In genomic region chr9:91420441-91420840, GRCm38 (mm10) we compare ENCODE assay signal across 14 mouse cellular contexts. TPM values are rescaled to one million over a fixed set of nuclear protein-coding genes. Genes with fewer than 3 reads are reported as not detected.
DNase-seq lines count a peak whose midpoint lies in the region; ATAC-seq and TF ChIP-seq lines count a peak whose summit lies in the region.
"Had no signal": no experiment of that assay in that cellular context is flagged by ENCODE, and none has a peak within 500 bp of the region (broad histone marks: within the 10 kb centered on the region; RNA-seq: fewer than 3 reads in every experiment).

No protein-coding gene starts in this region.

- TF ChIP-seq CTCF in hindbrain, postnatal 0 days (IDR thresholded peaks at IDR 0.05; ENCODE audit: low read depth): no peak

- H3K4me3 ChIP-seq in limb, embryonic 13.5 days: no peak overlapping the region
- H3K4me3 ChIP-seq in limb, embryonic 10.5 days: no peak overlapping the region
- H3K4me3 ChIP-seq in forebrain, embryonic 12.5 days (replicated peaks): no peak overlapping the region; the same call in 1 of the 2 replicates
- H3K4me3 ChIP-seq in hindbrain, postnatal 0 days (ENCODE audit: low read length): peak overlapping the region; percentile 33
- H3K4me3 ChIP-seq in neural tube, embryonic 14.5 days (ENCODE audit: low read depth, low read length): peak overlapping the region; percentile 14; the same call in 1 of the 2 replicates
- H3K4me3 ChIP-seq in kidney, embryonic 14.5 days (ENCODE audit: low read length): no peak overlapping the region

- H3K9ac ChIP-seq in limb, embryonic 13.5 days: no peak overlapping the region
- no peak overlapping the region for H3K9ac ChIP-seq in forebrain, embryonic 12.5 days
- H3K9ac ChIP-seq in hindbrain, postnatal 0 days (replicated peaks; ENCODE audit: low read length): peak overlapping the region; percentile 41
- no peak overlapping the region for H3K9ac ChIP-seq in neural tube, embryonic 14.5 days (replicated peaks; ENCODE audit: low read depth, low read length)
- H3K9ac ChIP-seq in kidney, embryonic 14.5 days (ENCODE audit: low read depth, low read length): no peak overlapping the region

- under 1% methylated on average over 18 of the region's 18 CpGs for WGBS in limb, embryonic 13.5 days
- 2% methylated on average over 18 of the region's 18 CpGs for WGBS in limb, embryonic 10.5 days
- WGBS in forebrain, embryonic 12.5 days: under 1% methylated on average over 18 of the region's 18 CpGs
- 1% methylated on average over 18 of the region's 18 CpGs for WGBS in hindbrain, postnatal 0 days
- 2% methylated on average over 18 of the region's 18 CpGs for WGBS in neural tube, embryonic 14.5 days
- under 1% methylated on average over 18 of the region's 18 CpGs for WGBS in kidney, embryonic 14.5 days

- H3K27me3 ChIP-seq in limb, embryonic 13.5 days: peaks cover 67% of the 10 kb centered on the region
- peaks cover 68% of the 10 kb centered on the region for H3K27me3 ChIP-seq in limb, embryonic 10.5 days (ENCODE audit: low read depth, poor library complexity, severe bottlenecking)
- peaks cover 60% of the 10 kb centered on the region for H3K27me3 ChIP-seq in forebrain, embryonic 12.5 days
- peaks cover 14% of the 10 kb centered on the region; the same call in 1 of the 2 replicates for H3K27me3 ChIP-seq in hindbrain, postnatal 0 days (ENCODE audit: insufficient read depth, low read length)
- peaks cover 8% of the 10 kb centered on the region for H3K27me3 ChIP-seq in neural tube, embryonic 14.5 days (ENCODE audit: control insufficient read depth, insufficient read depth, low read length)
- peaks cover 56% of the 10 kb centered on the region for H3K27me3 ChIP-seq in kidney, embryonic 14.5 days (ENCODE audit: control insufficient read depth, insufficient read depth, low read length)

- H3K4me2 ChIP-seq in limb, embryonic 13.5 days (replicated peaks): peak overlapping the region; percentile 31
- peak overlapping the region; percentile 38 for H3K4me2 ChIP-seq in forebrain, embryonic 12.5 days
- H3K4me2 ChIP-seq in hindbrain, postnatal 0 days (ENCODE audit: low read depth, low read length): peak overlapping the region; percentile 55
- H3K4me2 ChIP-seq in neural tube, embryonic 14.5 days (ENCODE audit: low read depth, low read length): peak overlapping the region; percentile 35
- no peak overlapping the region for H3K4me2 ChIP-seq in kidney, embryonic 14.5 days (replicated peaks; ENCODE audit: low read depth, low read length)

- H3K9me3 ChIP-seq in limb, embryonic 13.5 days: no peaks in the 10 kb centered on the region
- no peaks in the 10 kb centered on the region for H3K9me3 ChIP-seq in limb, embryonic 10.5 days (replicated peaks)
- no peaks in the 10 kb centered on the region; the same call in 1 of the 2 replicates for H3K9me3 ChIP-seq in forebrain, embryonic 12.5 days
- no peaks in the 10 kb centered on the region for H3K9me3 ChIP-seq in hindbrain, postnatal 0 days (ENCODE audit: low read length)
- no peaks in the 10 kb centered on the region for H3K9me3 ChIP-seq in neural tube, embryonic 14.5 days (ENCODE audit: control insufficient read depth, low read length)
- H3K9me3 ChIP-seq in kidney, embryonic 14.5 days (ENCODE audit: control insufficient read depth, low read length): no peaks in the 10 kb centered on the region

- ATAC-seq in limb, embryonic 13.5 days (ENCODE audit: low FRiP score, low read depth): no peak
- no peak for ATAC-seq in forebrain, embryonic 12.5 days (ENCODE audit: low FRiP score)
- no peak for ATAC-seq in hindbrain, postnatal 0 days
- ATAC-seq in neural tube, embryonic 14.5 days (ENCODE audit: low read depth): no peak
- ATAC-seq in kidney, embryonic 14.5 days (ENCODE audit: low FRiP score, low TSS enrichment): no peak

- no peak overlapping the region for H3K27ac ChIP-seq in limb, embryonic 13.5 days
- H3K27ac ChIP-seq in limb, embryonic 10.5 days: no peak overlapping the region
- no peak overlapping the region for H3K27ac ChIP-seq in forebrain, embryonic 12.5 days
- H3K27ac ChIP-seq in hindbrain, postnatal 0 days: peak overlapping the region; percentile 66
- no peak overlapping the region for H3K27ac ChIP-seq in neural tube, embryonic 14.5 days (ENCODE audit: low read depth, low read length)
- no peak overlapping the region for H3K27ac ChIP-seq in kidney, embryonic 14.5 days (ENCODE audit: low read depth, low read length)
- H3K27ac ChIP-seq: kidney, postnatal 0 days had no signal

- DNase-seq in limb, embryonic 10.5 days (ENCODE audit: low spot score): no peak
- no peak for DNase-seq in hindbrain, postnatal 0 days (ENCODE audit: low spot score)
- no peak for DNase-seq in frontal cortex, adult 2 months (ENCODE audit: extremely low spot score in 1 of 2, low spot score in 1 of 2)
- DNase-seq in MN1 (ENCODE audit: low spot score): no peak
- DNase-seq: gastrocnemius, postnatal 36 days; heart, postnatal 4 days; lung, postnatal 14 days had no signal

- H3K4me1 ChIP-seq in limb, embryonic 13.5 days: no peaks in the 10 kb centered on the region
- no peaks in the 10 kb centered on the region for H3K4me1 ChIP-seq in limb, embryonic 10.5 days
- H3K4me1 ChIP-seq in forebrain, embryonic 12.5 days: peaks cover 2% of the 10 kb centered on the region; the same call in 1 of the 2 replicates
- no peaks in the 10 kb centered on the region for H3K4me1 ChIP-seq in hindbrain, postnatal 0 days (ENCODE audit: insufficient read depth, low read length)
- H3K4me1 ChIP-seq in neural tube, embryonic 14.5 days (ENCODE audit: control insufficient read depth, insufficient read depth, low read length): peaks cover 2% of the 10 kb centered on the region; the same call in 1 of the 2 replicates
- no peaks in the 10 kb centered on the region for H3K4me1 ChIP-seq in kidney, embryonic 14.5 days (ENCODE audit: control insufficient read depth, insufficient read depth, low read length)

- H3K36me3 ChIP-seq in limb, embryonic 13.5 days: no peaks in the 10 kb centered on the region
- no peaks in the 10 kb centered on the region for H3K36me3 ChIP-seq in limb, embryonic 10.5 days
- no peaks in the 10 kb centered on the region for H3K36me3 ChIP-seq in forebrain, embryonic 12.5 days (replicated peaks)
- H3K36me3 ChIP-seq in hindbrain, postnatal 0 days (ENCODE audit: insufficient read depth, low read length): no peaks in the 10 kb centered on the region
- H3K36me3 ChIP-seq in neural tube, embryonic 14.5 days (ENCODE audit: control insufficient read depth, insufficient read depth, low read length): no peaks in the 10 kb centered on the region
- H3K36me3 ChIP-seq in kidney, embryonic 14.5 days (ENCODE audit: control insufficient read depth, insufficient read depth, low read length): no peaks in the 10 kb centered on the region

RNA-seq across cellular contexts. Expression of gene Zic1, which starts 54.8 kb away (rescaled TPM):
- polyA plus RNA-seq in limb, embryonic 13.5 days (2015; fragmentation: Nextera tagmentation; extraction: Ambion mirVana): 0.22 and 0.28 TPM in 2 replicates
- 0.05 and 0.06 TPM in 2 replicates for polyA plus RNA-seq in limb, embryonic 10.5 days (2016; fragmentation: Nextera tagmentation; extraction: Ambion mirVana)
- 13.9 and 14.4 TPM in 2 replicates for polyA plus RNA-seq in forebrain, embryonic 12.5 days (2016; fragmentation: Nextera tagmentation; extraction: Ambion mirVana)
- 281 and 342 TPM in 2 replicates for total RNA-seq in hindbrain, postnatal 0 days (2014; rRNA removed)
- 19.7 and 21.5 TPM in 2 replicates for polyA plus RNA-seq in hindbrain, postnatal 0 days (2015; fragmentation: Nextera tagmentation; extraction: Ambion mirVana)
- 28.7 and 30.5 TPM in 2 replicates for polyA plus RNA-seq in neural tube, embryonic 14.5 days (2014; fragmentation: Nextera tagmentation; extraction: Ambion mirVana)
- polyA plus RNA-seq in frontal cortex, adult 2 months (2012; rRNA removed): 113 and 143 TPM in 2 replicates
- 0.04 TPM in 1 of 2 replicates, not detected in the other for polyA plus RNA-seq in kidney, embryonic 14.5 days (2014; fragmentation: Nextera tagmentation; extraction: Ambion mirVana)
- total RNA-seq: heart, postnatal 4 days; liver, adult 2 months had no signal
- polyA plus RNA-seq: kidney, postnatal 0 days; liver, adult 2 months; stomach, embryonic 16.5 days had no signal

RNA-seq across cellular contexts. Expression of gene Zic4, which starts 58.2 kb away (rescaled TPM):
- polyA plus RNA-seq in limb, embryonic 13.5 days (2015; fragmentation: Nextera tagmentation; extraction: Ambion mirVana): 0.33 and 0.41 TPM in 2 replicates
- polyA plus RNA-seq in limb, embryonic 10.5 days (2016; fragmentation: Nextera tagmentation; extraction: Ambion mirVana): 0.05 and 0.24 TPM in 2 replicates
- 56.4 and 60.5 TPM in 2 replicates for polyA plus RNA-seq in forebrain, embryonic 12.5 days (2016; fragmentation: Nextera tagmentation; extraction: Ambion mirVana)
- total RNA-seq in hindbrain, postnatal 0 days (2014; rRNA removed): 107 and 144 TPM in 2 replicates
- 51.0 and 58.2 TPM in 2 replicates for polyA plus RNA-seq in hindbrain, postnatal 0 days (2015; fragmentation: Nextera tagmentation; extraction: Ambion mirVana)
- 46.7 and 50.5 TPM in 2 replicates for polyA plus RNA-seq in neural tube, embryonic 14.5 days (2014; fragmentation: Nextera tagmentation; extraction: Ambion mirVana)
- 9.9 and 10.3 TPM in 2 replicates for polyA plus RNA-seq in frontal cortex, adult 2 months (2012; rRNA removed)
- polyA plus RNA-seq in kidney, embryonic 14.5 days (2014; fragmentation: Nextera tagmentation; extraction: Ambion mirVana): not detected in 2 replicates
- total RNA-seq: heart, postnatal 4 days; liver, adult 2 months had no signal
- polyA plus RNA-seq: kidney, postnatal 0 days; liver, adult 2 months; stomach, embryonic 16.5 days had no signal

Comparison
In these comparisons a context has a peak if more than half of its experiments do, and no peak if none do; other contexts are left out.
1. H3K4me3 ChIP-seq: peak in hindbrain, postnatal 0 days (single experiment) and neural tube, embryonic 14.5 days (single experiment); none in limb, embryonic 13.5 days (single experiment), limb, embryonic 10.5 days (single experiment), forebrain, embryonic 12.5 days (single experiment) and kidney, embryonic 14.5 days (single experiment).
2. RNA of gene Zic1, which starts 54.8 kb away (polyA plus RNA-seq): 113 to 143 TPM in frontal cortex, adult 2 months, 28.7 to 30.5 TPM in neural tube, embryonic 14.5 days, 19.7 to 21.5 TPM in hindbrain, postnatal 0 days and 13.9 to 14.4 TPM in forebrain, embryonic 12.5 days; 0.22 to 0.28 TPM in limb, embryonic 13.5 days, 0.05 to 0.06 TPM in limb, embryonic 10.5 days and 0.04 TPM in kidney, embryonic 14.5 days; every median in the first group is over 10 times any median in the second.